Mouse (Mus musculus): ENCODE measurements around the gene Mfsd14b. TPM values are rescaled to one million over a fixed set of nuclear protein-coding genes. Genes with fewer than 3 reads are reported as not detected.

Gene Mfsd14b
- total RNA-seq (2023), result 100 to 1,000 TPM; 116 to 120 TPM

DNA sequence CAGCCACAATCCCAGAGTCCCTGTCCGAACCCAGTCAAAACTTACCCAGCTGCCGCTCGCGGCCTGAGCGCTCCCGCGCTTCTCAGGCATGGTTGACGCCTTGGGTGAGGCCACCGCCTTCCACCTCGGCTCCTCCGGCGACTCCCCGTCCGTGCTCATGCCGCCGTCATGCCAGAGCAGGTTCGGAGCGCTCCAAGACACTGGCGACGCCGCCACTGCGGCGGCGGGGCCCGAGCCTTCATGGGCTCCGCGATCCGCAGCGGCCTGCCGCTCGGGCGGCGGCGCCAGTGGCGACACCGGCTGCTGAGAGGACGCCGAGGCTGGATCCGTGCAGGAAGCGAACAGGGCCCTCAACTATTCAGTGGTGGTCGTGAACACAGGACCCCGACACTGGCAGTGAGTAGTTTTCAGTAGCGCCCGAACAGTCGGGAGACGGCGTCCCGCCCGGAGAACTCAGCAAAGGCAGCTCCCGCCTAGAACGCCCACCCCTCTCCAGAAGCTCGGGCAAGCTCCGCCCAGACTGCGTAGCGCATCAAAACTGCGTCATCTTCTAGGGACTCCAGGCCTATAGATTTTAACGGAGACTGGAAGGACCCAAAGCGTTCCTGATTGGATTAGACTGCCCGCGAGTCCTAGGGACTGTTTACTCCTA is at the start of gene Mfsd14b:
TSS of gene Mfsd14b (minus strand) at position 517 of the 652 bp plus-strand sequence.

GRCm38 (mm10) chr13:65149940-65150339 is 37.2 kb upstream of the Mfsd14b start, which contains the start of gene Olfr466:
Gene Olfr466 (plus strand): TSS chr13:65150240.

DNA sequence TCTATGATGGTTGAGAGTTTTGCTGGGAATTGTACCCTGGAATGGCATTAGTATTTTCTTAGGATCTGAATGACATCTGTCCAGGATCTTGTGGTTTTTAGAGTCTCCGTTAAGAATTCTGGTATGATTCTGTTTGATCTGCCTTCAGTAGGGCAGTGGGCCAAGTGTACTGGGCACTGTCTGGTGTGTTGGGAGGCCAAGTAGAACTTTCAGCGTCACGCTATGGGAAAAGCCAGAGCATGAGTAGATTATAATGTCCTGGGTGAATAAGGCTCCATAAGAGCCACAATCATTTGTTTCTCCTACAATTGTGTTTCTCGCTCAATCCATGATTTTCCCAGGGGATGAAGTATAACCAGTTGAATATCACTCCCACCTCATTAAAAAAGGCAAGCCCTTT is 25.0 kb upstream of the Mfsd14b start, which contains the start of gene Olfr465-ps1:
TSS of gene Olfr465-ps1 (plus strand) at position 301 of the 400 bp plus-strand sequence.

DNA sequence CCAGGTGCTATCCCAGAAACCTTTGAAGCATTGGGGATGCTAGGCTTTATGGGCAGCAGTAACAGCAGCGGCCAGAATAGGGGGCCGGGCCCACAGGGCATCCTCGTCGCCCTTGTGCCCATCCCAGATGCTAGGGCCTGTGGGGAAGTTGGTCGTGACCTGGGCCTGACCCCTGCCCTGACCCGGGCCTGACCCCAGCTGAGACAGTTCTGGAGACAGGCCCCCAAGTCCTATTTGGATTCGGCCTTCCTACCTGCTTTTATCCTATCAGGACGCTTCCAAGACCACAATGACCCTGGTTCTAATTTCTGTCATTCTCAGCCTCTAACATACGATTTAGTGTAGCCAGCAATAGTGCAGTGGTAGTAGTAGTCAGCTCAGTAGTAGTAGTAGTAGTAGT is 60.1 kb downstream of the Mfsd14b start, which contains the start of gene Prss47:
TSS of gene Prss47 (minus strand) at position 101 of the 400 bp plus-strand sequence.

DNA sequence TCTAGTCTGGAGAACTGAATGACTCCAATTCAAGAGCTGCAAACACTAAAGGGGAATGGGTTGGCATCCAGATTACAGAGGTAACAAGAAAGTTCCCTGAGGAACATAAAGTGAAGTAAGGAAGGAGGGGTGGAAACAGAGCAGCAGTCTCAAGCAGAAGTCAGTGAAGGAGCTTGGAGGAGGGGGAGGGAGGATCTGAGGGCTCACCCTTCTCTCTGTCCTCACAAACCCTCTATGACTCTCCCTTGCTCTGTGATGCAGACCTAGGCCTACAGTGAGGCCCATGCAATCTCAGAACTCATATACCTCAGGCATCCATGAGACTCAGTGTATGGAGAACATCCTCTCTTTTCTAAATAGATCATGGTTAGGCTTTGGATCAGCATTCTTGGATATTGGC is 80.0 kb downstream of the Mfsd14b start, which contains the start of gene Spata31d1c:
TSS of gene Spata31d1c (plus strand) at position 301 of the 400 bp plus-strand sequence.

Other genes with a start within 250 kb of the Mfsd14b start
- not detected for gene Cntnap3, start 209.0 kb downstream of the Mfsd14b start, total RNA-seq (2023)
- not detected for gene Spata31, start 195.6 kb downstream of the Mfsd14b start, total RNA-seq (2023)
- not detected for gene Spata31d1c, start 79.9 kb downstream of the Mfsd14b start, total RNA-seq (2023)
- not detected for gene Prss47, start 60.2 kb downstream of the Mfsd14b start, total RNA-seq (2023)
- gene Olfr465-ps1, start 25.1 kb upstream of the Mfsd14b start, total RNA-seq (2023), result not detected
- not detected for gene Olfr466, start 37.3 kb upstream of the Mfsd14b start, total RNA-seq (2023)
- gene Nlrp4f, start 93.0 kb upstream of the Mfsd14b start, total RNA-seq (2023), result not detected
- not detected for gene Gm10775, start 146.6 kb upstream of the Mfsd14b start, total RNA-seq (2023)
- 10 to 100 TPM; 25.1 to 27.0 TPM for gene Zfp369, start 165.8 kb upstream of the Mfsd14b start, total RNA-seq (2023)

All from monocyte, adult 59 days (primary cell).